Mouse (Mus musculus) CH12.LX (cell line): Measurements from ENCODE around the gene Cib2. TPM values are rescaled to one million over a fixed set of nuclear protein-coding genes. Genes with fewer than 3 reads are reported as not detected.

Experiments
- DNase-seq: peaks from one replicate; pipeline ENCODE4 v3.0.0-alpha.2; 2013; ENCODE audit errors: extremely low read depth
- H3K27ac ChIP-seq: 2 replicates; pipeline ENCODE4 v1.5.1; 2012; ENCODE audit warnings: low read depth, mild to moderate bottlenecking, control low read depth, moderate library complexity; ENCODE audit not compliant: insufficient read depth
- H3K27me3 ChIP-seq: replicated peaks from 2 replicates; pipeline ENCODE3; 2012; ENCODE audit warnings: inconsistent platforms
- H3K36me3 ChIP-seq, 2 experiments: replicated peaks in 1 of 2; 2 replicates each; pipeline versions ENCODE3 to v1.6.1; 2012; ENCODE audit warnings: inconsistent platforms in 1 of 2, low read length in 1 of 2, mild to moderate bottlenecking in 1 of 2, mixed read lengths in 1 of 2, moderate library complexity in 1 of 2; ENCODE audit not compliant: control insufficient read depth in 1 of 2, insufficient read depth in 1 of 2
- H3K4me1 ChIP-seq, 2 experiments: 2 replicates each; pipeline ENCODE4 v1.6.1; 2012; ENCODE audit warnings: inconsistent platforms in 1 of 2, moderate library complexity in 1 of 2; ENCODE audit not compliant: insufficient read depth in 2 of 2, control insufficient read depth in 1 of 2
- H3K4me2 ChIP-seq: 2 replicates; pipeline ENCODE4 v1.6.1; 2012; ENCODE audit warnings: low read depth, mild to moderate bottlenecking, control low read depth; ENCODE audit not compliant: poor library complexity, insufficient read depth, severe bottlenecking
- H3K4me3 ChIP-seq, 3 experiments: fragments of 150-350 bp in 1 of 3; sonication (generic) in 1 of 3; replicated peaks in 1 of 3; 2 replicates each; pipeline versions ENCODE3 to v1.5.1; 2011 to 2012; ENCODE audit warnings: low read depth in 2 of 3, low read length in 2 of 3, mild to moderate bottlenecking in 2 of 3, moderate library complexity in 2 of 3, control low read depth in 1 of 3, improper control_type of control experiment in 1 of 3, inconsistent platforms in 1 of 3, mixed read lengths in 1 of 3; ENCODE audit not compliant: poor library complexity in 1 of 3
- H3K79me2 ChIP-seq: replicated peaks from 2 replicates; pipeline ENCODE4 v1.6.1; 2012; ENCODE audit warnings: mild to moderate bottlenecking, moderate library complexity; ENCODE audit not compliant: control insufficient read depth, poor library complexity, insufficient read depth, severe bottlenecking; ENCODE audit errors: extremely low read depth
- H3K9ac ChIP-seq: 2 replicates; pipeline ENCODE4 v1.6.1; 2012; ENCODE audit warnings: low read depth, mild to moderate bottlenecking, control low read depth, moderate library complexity; ENCODE audit not compliant: insufficient read depth
- H3K9me3 ChIP-seq: replicated peaks from 2 replicates; pipeline ENCODE3; 2012; ENCODE audit warnings: low read length, inconsistent platforms, mixed read lengths
- BHLHE40 ChIP-seq: IDR thresholded peaks from 2 replicates; pipeline ENCODE4 v1.6.1; 2011; ENCODE audit warnings: mild to moderate bottlenecking, low read depth, low read length, improper control_type of control experiment
- CHD1 ChIP-seq: IDR thresholded peaks from 2 replicates; pipeline ENCODE4 v1.6.1; 2012; ENCODE audit warnings: low read depth, low read length, improper control_type of control experiment, inconsistent platforms
- CHD2 ChIP-seq: IDR thresholded peaks from 2 replicates; pipeline ENCODE4 v1.6.1; 2011; ENCODE audit warnings: low read length, improper control_type of control experiment
- E2F4 ChIP-seq: IDR thresholded peaks from 2 replicates; pipeline ENCODE4 v1.6.1; 2011; ENCODE audit warnings: low read depth, low read length, improper control_type of control experiment; ENCODE audit not compliant: insufficient replicate concordance
- ELF1 ChIP-seq: IDR thresholded peaks from 2 replicates; pipeline ENCODE4 v1.6.1; 2014; ENCODE audit warnings: low read depth, mild to moderate bottlenecking, inconsistent platforms, low read length, improper control_type of control experiment
- EP300 ChIP-seq: IDR thresholded peaks from 2 replicates; pipeline ENCODE4 v1.6.1; 2011; ENCODE audit warnings: low read length, improper control_type of control experiment
- ETS1 ChIP-seq: conservative IDR thresholded peaks from 2 replicates; pipeline ENCODE4 v1.6.1; 2012; ENCODE audit warnings: low read depth, mild to moderate bottlenecking, inconsistent platforms, low read length, improper control_type of control experiment, moderate library complexity
- GABPA ChIP-seq: IDR thresholded peaks from 2 replicates; pipeline ENCODE4 v1.6.1; 2012; ENCODE audit warnings: low read depth, low read length, improper control_type of control experiment, inconsistent platforms; ENCODE audit not compliant: insufficient replicate concordance
- JUN ChIP-seq: IDR thresholded peaks from 2 replicates; pipeline ENCODE4 v1.6.1; 2011; ENCODE audit warnings: low read depth, mild to moderate bottlenecking, low read length, improper control_type of control experiment, moderate library complexity; ENCODE audit not compliant: insufficient read depth
- KAT2A ChIP-seq: IDR thresholded peaks from 2 replicates; pipeline ENCODE4 v1.6.1; 2012; ENCODE audit warnings: low read length, improper control_type of control experiment, inconsistent platforms; ENCODE audit not compliant: insufficient replicate concordance
- MAFK ChIP-seq: IDR thresholded peaks from 2 replicates; pipeline ENCODE4 v1.6.1; 2011; ENCODE audit warnings: low read length, improper control_type of control experiment; ENCODE audit not compliant: insufficient replicate concordance
- MEF2A ChIP-seq: IDR thresholded peaks from 2 replicates; pipeline ENCODE4 v1.6.1; 2014; ENCODE audit warnings: low read depth, mild to moderate bottlenecking, inconsistent platforms, low read length, improper control_type of control experiment, borderline replicate concordance
- NELFE ChIP-seq: IDR thresholded peaks from 2 replicates; pipeline ENCODE4 v1.6.1; 2011; ENCODE audit warnings: low read depth, low read length, improper control_type of control experiment
- PAX5 ChIP-seq: IDR thresholded peaks from 2 replicates; pipeline ENCODE4 v1.6.1; 2012; ENCODE audit warnings: low read length, inconsistent platforms, mixed read lengths
- POLR2A ChIP-seq: IDR thresholded peaks from 2 replicates; pipeline ENCODE4 v1.6.1; 2011; ENCODE audit warnings: low read depth, mild to moderate bottlenecking, improper control_type of control experiment, low read length
- POLR2AphosphoS2 ChIP-seq: IDR thresholded peaks from 2 replicates; pipeline ENCODE4 v1.6.1; 2011; ENCODE audit warnings: low read depth, low read length, improper control_type of control experiment
- RAD21 ChIP-seq: IDR thresholded peaks from 2 replicates; pipeline ENCODE4 v1.6.1; 2011; ENCODE audit warnings: low read depth, mild to moderate bottlenecking, low read length, improper control_type of control experiment, moderate library complexity
- RCOR1 ChIP-seq: conservative IDR thresholded peaks from 2 replicates; pipeline ENCODE4 v1.6.1; 2012; ENCODE audit warnings: low read depth, mild to moderate bottlenecking, inconsistent platforms, low read length, improper control_type of control experiment
- SMC3 ChIP-seq: IDR thresholded peaks from 2 replicates; pipeline ENCODE4 v1.6.1; 2011; ENCODE audit warnings: low read depth, low read length, improper control_type of control experiment
- TBP ChIP-seq: conservative IDR thresholded peaks from 2 replicates; pipeline ENCODE4 v1.6.1; 2011; ENCODE audit warnings: low read depth, low read length, improper control_type of control experiment
- UBTF ChIP-seq: IDR thresholded peaks from 2 replicates; pipeline ENCODE4 v1.6.1; 2012; ENCODE audit warnings: low read depth, mild to moderate bottlenecking, inconsistent platforms, low read length, improper control_type of control experiment, moderate library complexity
- USF1 ChIP-seq: IDR thresholded peaks from 2 replicates; pipeline ENCODE4 v1.6.1; 2014; ENCODE audit warnings: low read depth, mild to moderate bottlenecking, inconsistent platforms, low read length, improper control_type of control experiment
- ZC3H11A ChIP-seq: IDR thresholded peaks from 2 replicates; pipeline ENCODE4 v1.6.1; 2012; ENCODE audit warnings: low read depth, mild to moderate bottlenecking, inconsistent platforms, low read length, improper control_type of control experiment
- ZKSCAN1 ChIP-seq: IDR thresholded peaks from 2 replicates; pipeline ENCODE4 v1.6.1; 2012; ENCODE audit warnings: low read depth, inconsistent platforms, low read length, improper control_type of control experiment, borderline replicate concordance
- dilution Hi-C: fragments of 300-500 bp; cut with MboI; formaldehyde crosslinking; loops from 2 replicates; pipeline ENCODE4 v1.14.3; 2020; ENCODE audit warnings: low sequenced_read_pairs; ENCODE audit not compliant: extremely low pct_unique_long_range_greater_than_20kb, extremely low pct_ligation_motif_present
- in situ Hi-C: fragments of 300-500 bp; cut with MboI; formaldehyde crosslinking; loops from 3 replicates; pipeline ENCODE4 v1.14.3; 2019; ENCODE audit warnings: low sequenced_read_pairs, low pct_ligation_motif_present, low pct_unique_long_range_greater_than_20kb, mixed read lengths
- polyA plus RNA-seq: library from polyadenylated mRNA; unstranded; fragments of >175 nt; gene quantifications from 2 replicates; pipeline ENCODE4 v1.2.1, GENCODE M21; 2012; ENCODE audit warnings: low read depth; ENCODE audit not compliant: insufficient read length
- total RNA-seq, 2 experiments: library from RNA; depleted of rRNA; stranded (reverse); fragments of 300-350 nt in 1 of 2; fragments of >200 nt in 1 of 2; gene quantifications; 2 replicates each; pipeline ENCODE4 v1.2.3; 2012 to 2014

Gene Cib2
- total and polyA plus RNA-seq, 3 experiments: 2.1 to 3.5 (median 3.4) TPM

DNA sequence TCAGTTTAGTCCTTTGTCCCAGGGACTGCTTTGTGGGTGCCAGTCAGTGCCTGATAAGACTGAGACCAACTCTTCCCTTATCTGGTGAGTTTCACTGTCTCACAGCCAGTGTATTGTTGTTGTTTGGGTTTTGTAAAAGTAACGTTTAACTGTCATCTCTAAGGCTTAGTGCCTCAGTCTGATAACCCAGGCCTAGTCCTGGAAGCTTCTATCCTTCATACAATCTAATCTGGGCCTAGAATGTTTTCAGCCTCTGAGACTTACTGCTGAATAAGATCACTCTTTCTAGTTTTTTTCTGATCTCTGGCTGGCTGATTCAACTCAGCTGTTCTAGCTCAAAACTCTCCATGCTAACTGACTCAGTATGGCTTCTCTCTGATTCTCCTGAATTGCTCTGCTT lies 23.7 kb upstream of the Cib2 start:
- H3K9ac ChIP-seq: no peak overlapping the region
- no peak for DNase-seq
- peaks cover 21% of the 10 kb centered on the region for H3K79me2 ChIP-seq
- no peak overlapping the region for H3K4me2 ChIP-seq
- H3K4me3 ChIP-seq: no peak overlapping the region
- H3K4me1 ChIP-seq: peaks cover 11 to 22% of the 10 kb centered on the region in 2 experiments
- no peak overlapping the region for H3K27ac ChIP-seq
- TF ChIP-seq UBTF (no peak), NELFE (no peak), BHLHE40 (no peak), ZKSCAN1 (no peak), PAX5 (no peak), MAFK (no peak), POLR2AphosphoS2 (no peak), RCOR1 (no peak), POLR2A (no peak), GABPA (no peak), MEF2A (no peak), TBP (no peak), ETS1 (no peak), ZC3H11A (no peak), ELF1 (no peak), SMC3 (no peak), E2F4 (no peak), CHD1 (no peak), USF1 (no peak), CHD2 (no peak)
- H3K27me3 ChIP-seq: no peaks in the 10 kb centered on the region
- peaks cover 0 to 4% of the 10 kb centered on the region in 2 experiments for H3K36me3 ChIP-seq
- in situ Hi-C loops: no loop called here
- H3K9me3 ChIP-seq: no peaks in the 10 kb centered on the region
- dilution Hi-C loops: no loop called here

GRCm38 (mm10) chr9:54571130-54571839 lies 11.3 kb upstream of the Cib2 start:
- Histone ChIP-seq H3K27ac (no peak overlapping the region), H3K36me3 (no peaks in the 10 kb centered on the region), H3K79me2 (no peaks in the 10 kb centered on the region), H3K4me2 (no peak overlapping the region), H3K9ac (no peak overlapping the region), H3K9me3 (no peaks in the 10 kb centered on the region), H3K27me3 (no peaks in the 10 kb centered on the region), H3K4me1 (peaks cover 8 to 12% of the 10 kb centered on the region in 2 experiments; a peak in 3 of 4 replicates), H3K4me3 (no peak overlapping the region)
- dilution Hi-C loops: no loop called here
- in situ Hi-C loops: no loop called here
- DNase-seq: no peak
- TF ChIP-seq EP300 (no peak), KAT2A (no peak), RAD21 (no peak), PAX5 (no peak), JUN (no peak), ELF1 (no peak), POLR2AphosphoS2 (no peak)
